Mouse (Mus musculus): Measurements from ENCODE around the gene Kncn.

DNA sequence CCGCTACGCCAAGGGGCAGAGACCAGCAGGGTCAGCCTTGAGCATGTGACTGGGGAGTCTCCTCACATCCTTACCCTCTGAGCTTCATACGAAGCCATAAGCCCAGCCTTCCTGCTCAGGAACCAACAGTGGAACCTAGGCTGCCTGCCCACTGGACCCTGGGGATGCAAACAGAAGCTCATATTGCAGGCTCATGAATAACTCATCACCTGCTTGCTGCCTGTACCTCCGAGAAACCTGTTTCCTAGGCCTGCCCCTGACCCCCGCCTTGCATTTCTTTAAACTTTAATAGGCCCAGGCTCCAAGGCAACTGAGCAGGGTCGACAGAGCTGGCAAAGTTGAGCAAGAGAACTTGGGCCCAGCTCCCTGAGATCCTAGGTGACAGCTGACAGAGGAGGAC is at the start of gene Kncn:
- no peak for TF ChIP-seq POLR2A (IDR thresholded peaks at IDR 0.05; ENCODE audit: control insufficient read depth, extremely low read depth, insufficient read depth, low read length, poor library complexity)
- TF ChIP-seq CTCF (IDR thresholded peaks at IDR 0.05; ENCODE audit: borderline replicate concordance, control insufficient read depth, extremely low read depth, insufficient read depth, low read length, poor library complexity): no peak
